In the genomic region with DNA sequence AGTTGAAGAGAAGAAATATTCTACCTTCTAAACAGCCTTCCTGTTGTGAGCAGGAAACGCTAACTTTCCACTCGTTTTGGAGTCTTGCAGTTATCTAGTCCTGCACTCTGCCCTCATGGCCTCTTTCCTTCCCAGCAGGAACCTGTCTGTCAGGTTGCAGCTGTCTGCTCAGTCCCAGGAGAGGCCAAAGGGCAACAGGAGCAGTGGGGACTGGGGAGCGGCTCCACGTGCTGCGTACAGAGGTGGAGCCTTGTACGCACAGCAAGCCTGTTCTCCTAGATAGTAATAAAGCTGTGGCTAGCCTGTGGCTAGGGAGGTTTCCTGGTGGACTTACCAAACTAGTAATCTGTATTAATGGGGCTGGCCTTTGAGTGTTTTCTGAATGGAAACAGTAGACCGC, we compare ENCODE assay signal across 8 mouse cellular contexts. TPM values are rescaled to one million over a fixed set of nuclear protein-coding genes. Genes with fewer than 3 reads are reported as not detected.
A peak's percentile ranks its signal among the peaks of the same experiment; 100 is the strongest.
DNase-seq lines count a peak whose midpoint lies in the region; ATAC-seq and TF ChIP-seq lines count a peak whose summit lies in the region.

No protein-coding gene starts in this region.

- TF ChIP-seq EP300 in CH12.LX (IDR thresholded peaks at IDR 0.05; ENCODE audit: low read length), result no peak

- no peaks in the 10 kb centered on the region for H3K79me2 ChIP-seq in CH12.LX (replicated peaks; ENCODE audit: control insufficient read depth, extremely low read depth, insufficient read depth, poor library complexity, severe bottlenecking)

- H3K4me3 ChIP-seq in CH12.LX (replicated peaks in 1 of 3; ENCODE audit: low read depth in 2 of 3, low read length in 2 of 3, poor library complexity in 1 of 3), result no peak overlapping the region

- TF ChIP-seq RAD21 in CH12.LX (IDR thresholded peaks at IDR 0.05; ENCODE audit: low read depth, low read length), result no peak

- peaks cover 9 to 34% of the 10 kb centered on the region in 2 experiments; a peak in 3 of 4 replicates for H3K4me1 ChIP-seq in CH12.LX (ENCODE audit: control insufficient read depth in 1 of 2, insufficient read depth in 2 of 2)

- dilution Hi-C loops in CH12.LX (cut with MboI; ENCODE audit: extremely low pct_ligation_motif_present, extremely low pct_unique_long_range_greater_than_20kb, low sequenced_read_pairs), result no loop called here

- no peaks in the 10 kb centered on the region for H3K27me3 ChIP-seq in CH12.LX (replicated peaks)

- H3K4me2 ChIP-seq in CH12.LX (ENCODE audit: insufficient read depth, low read depth, poor library complexity, severe bottlenecking), result no peak overlapping the region

- in situ Hi-C loops in CH12.LX (cut with MboI; ENCODE audit: low pct_ligation_motif_present, low pct_unique_long_range_greater_than_20kb, low sequenced_read_pairs), result no loop called here

- peaks cover 26 to 65% of the 10 kb centered on the region in 2 experiments for H3K36me3 ChIP-seq in CH12.LX (replicated peaks in 1 of 2; ENCODE audit: control insufficient read depth in 1 of 2, insufficient read depth in 1 of 2, low read length in 1 of 2)

- ATAC-seq in hematopoietic stem cell, adult 5-6 weeks (replicated peaks in 1 of 2; ENCODE audit: insufficient read depth in 1 of 2, low FRiP score in 2 of 2, low TSS enrichment in 1 of 2, low read depth in 1 of 2, poor library complexity in 2 of 2, severe bottlenecking in 2 of 2), result peak; percentile 63 to 70

- TF ChIP-seq POLR2A in CH12.LX (IDR thresholded peaks at IDR 0.05; ENCODE audit: low read depth, low read length), result no peak

- TF ChIP-seq CTCF in CH12.LX (conservative IDR thresholded peaks at IDR 0.05 in 1 of 2, IDR thresholded peaks at IDR 0.05 in 1 of 2; ENCODE audit: low read depth in 2 of 2, low read length in 2 of 2), result no peak

- H3K9me3 ChIP-seq in CH12.LX (replicated peaks; ENCODE audit: low read length), result no peaks in the 10 kb centered on the region

- no peak overlapping the region; the same call in 1 of the 2 replicates for H3K27ac ChIP-seq in CH12.LX (ENCODE audit: insufficient read depth, low read depth)

- H3K9ac ChIP-seq in CH12.LX (ENCODE audit: insufficient read depth, low read depth), result no peak overlapping the region

- DNase-seq in adrenal gland, postnatal 10 days, result peak; percentile 42
- DNase-seq in adrenal gland, adult 8-10 months, result no peak
- DNase-seq in CH12.LX (ENCODE audit: extremely low read depth), result peak; percentile 53
- DNase-seq in liver, result peak; percentile 78
- no peak for DNase-seq in right cerebral cortex, postnatal 36 days (ENCODE audit: low spot score in 2 of 2)
- DNase-seq in frontal cortex, postnatal 14 days (ENCODE audit: low spot score in 2 of 2), result no peak
- DNase-seq in cerebellum, postnatal 10 days, result no peak

TF ChIP-seq in CH12.LX, 34 proteins besides CTCF, POLR2A, EP300 and RAD21:
- TF ChIP-seq BHLHE40 (IDR thresholded peaks at IDR 0.05; ENCODE audit: low read depth, low read length), result peak; percentile 45
- TF ChIP-seq PAX5 (IDR thresholded peaks at IDR 0.05; ENCODE audit: low read length), result no peak
- TF ChIP-seq SIN3A (IDR thresholded peaks at IDR 0.05; ENCODE audit: low read length), result no peak
- no peak for TF ChIP-seq ELF1 (IDR thresholded peaks at IDR 0.05; ENCODE audit: low read depth, low read length)
- no peak for TF ChIP-seq RCOR1 (conservative IDR thresholded peaks at IDR 0.05; ENCODE audit: low read depth, low read length)
- TF ChIP-seq MEF2A (IDR thresholded peaks at IDR 0.05; ENCODE audit: borderline replicate concordance, low read depth, low read length), result no peak
- no peak for TF ChIP-seq ZC3H11A (IDR thresholded peaks at IDR 0.05; ENCODE audit: low read depth, low read length)
- no peak; the same call in 1 of the 2 replicates for TF ChIP-seq ETS1 (conservative IDR thresholded peaks at IDR 0.05; ENCODE audit: low read depth, low read length)
- TF ChIP-seq JUN (IDR thresholded peaks at IDR 0.05; ENCODE audit: insufficient read depth, low read depth, low read length), result no peak
- no peak for TF ChIP-seq MXI1 (IDR thresholded peaks at IDR 0.05; ENCODE audit: low read depth, low read length)
- TF ChIP-seq JUND (conservative IDR thresholded peaks at IDR 0.05; ENCODE audit: low read depth, low read length), result no peak
- peak; percentile 47; the same call in 1 of the 2 replicates for TF ChIP-seq MAX (IDR thresholded peaks at IDR 0.05; ENCODE audit: low read length)
- no peak for TF ChIP-seq TBP (conservative IDR thresholded peaks at IDR 0.05; ENCODE audit: low read depth, low read length)

RNA-seq across cellular contexts. Expression of gene Synj2, which starts 48.0 kb away (rescaled TPM):
- total RNA-seq in adrenal gland, postnatal 10 days (2021), result 10 to 100 TPM in 1 of 2 experiments, 1 to 10 TPM in 1; 8.2 to 15.4 TPM
- total RNA-seq in adrenal gland, adult 8-10 months (2022), result 10 to 100 TPM in 3 of 4 experiments, 1 to 10 TPM in 1; 9.7 to 37.0 (median 23.9) TPM
- 4.5 and 5.3 TPM in 2 replicates for total RNA-seq in CH12.LX (2012; rRNA removed)
- total RNA-seq in CH12.LX (2014; rRNA removed), result 6.6 and 6.8 TPM in 2 replicates
- 10.9 and 12.4 TPM in 2 replicates for polyA plus RNA-seq in CH12.LX (2012; ENCODE audit: insufficient read length, low read depth)
- 8.1 and 17.9 TPM in 2 replicates for total RNA-seq in hematopoietic stem cell, adult 5-6 weeks (2017)

RNA-seq across cellular contexts. Expression of gene Snx9, which starts 52.0 kb away (rescaled TPM):
- 10 to 100 TPM; 48.3 to 51.7 TPM for total RNA-seq in adrenal gland, postnatal 10 days (2021)
- 10 to 100 TPM; 46.3 to 61.4 (median 52.9) TPM for total RNA-seq in adrenal gland, adult 8-10 months (2022)
- total RNA-seq in CH12.LX (2012; rRNA removed) (17.1 TPM in 2 replicates), CH12.LX (2014; rRNA removed) (16.3 and 17.0 TPM in 2 replicates)
- 26.3 and 29.7 TPM in 2 replicates for polyA plus RNA-seq in CH12.LX (2012; ENCODE audit: insufficient read length, low read depth)
- total RNA-seq in hematopoietic stem cell, adult 5-6 weeks (2017), result 28.5 and 28.8 TPM in 2 replicates

Comparison
In these comparisons a context has a peak if more than half of its experiments do, and no peak if none do; other contexts are left out.
1. DNase-seq: peak in adrenal gland, postnatal 10 days (single experiment), CH12.LX (single experiment) and liver (single experiment); none in adrenal gland, adult 8-10 months (single experiment), right cerebral cortex, postnatal 36 days (0 of 2), frontal cortex, postnatal 14 days (0 of 2) and cerebellum, postnatal 10 days (0 of 2).